Mouse (Mus musculus): ENCODE results near the gene Msrb2. TPM values are rescaled to one million over a fixed set of nuclear protein-coding genes. Genes with fewer than 3 reads are reported as not detected.

Gene Msrb2
- polyA plus RNA-seq (2015; fragmentation: Nextera tagmentation; extraction: Ambion mirVana), result 11.4 and 11.7 TPM in 2 replicates

DNA sequence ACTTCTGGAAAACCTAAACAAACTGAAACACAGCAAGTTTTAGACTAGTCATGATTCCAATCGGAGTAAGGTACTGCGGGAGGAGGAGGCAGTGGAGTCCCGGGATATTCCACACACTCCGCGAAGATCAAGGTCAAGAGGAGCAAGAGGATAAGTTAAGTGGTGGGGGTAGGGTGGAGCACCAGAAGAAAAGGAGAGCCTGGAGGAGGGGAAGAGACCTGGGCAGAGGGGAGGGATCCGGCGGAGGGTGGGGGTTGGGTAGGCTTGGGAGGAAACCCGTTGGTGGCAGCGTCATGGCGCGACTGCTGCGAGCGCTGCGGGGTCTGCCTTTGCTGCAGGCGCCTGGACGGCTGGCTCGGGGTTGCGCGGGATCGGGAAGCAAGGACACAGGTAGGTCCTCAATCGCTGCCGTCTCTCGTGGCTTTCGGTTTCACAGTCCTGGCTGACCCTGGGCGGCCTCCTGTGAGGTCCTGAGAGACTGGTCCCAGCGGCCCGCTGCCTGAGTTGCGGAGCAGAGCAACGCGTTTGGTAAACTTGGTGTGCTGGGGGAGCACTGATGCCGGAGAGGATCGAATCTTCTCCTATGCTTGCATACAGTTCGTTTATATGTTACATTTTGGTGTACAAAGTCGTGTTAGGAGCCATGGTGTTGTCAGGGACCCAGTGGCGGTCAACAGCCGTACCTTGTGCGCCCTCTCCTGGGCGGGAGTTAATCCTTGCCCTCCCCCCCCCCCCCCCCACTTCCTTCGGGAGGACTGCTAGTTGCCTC is at the start of gene Msrb2:
TSS of gene Msrb2 (plus strand) at position 51 of the 769 bp plus-strand sequence.
- no peaks in the 10 kb centered on the region for H3K36me3 ChIP-seq
- ATAC-seq (ENCODE audit: low read depth), result peak; percentile 85
- no peaks in the 10 kb centered on the region for H3K9me3 ChIP-seq
- no peaks in the 10 kb centered on the region for H3K4me1 ChIP-seq (replicated peaks)
- H3K4me2 ChIP-seq, result peak within 1 kb of the TSS; percentile 78
- H3K9ac ChIP-seq, result peak within 1 kb of the TSS; percentile 79
- peak within 1 kb of the TSS; percentile 68 for H3K4me3 ChIP-seq
- H3K27me3 ChIP-seq, result no peaks in the 10 kb centered on the region
- no peak within 1 kb of the TSS for H3K27ac ChIP-seq (replicated peaks)
- WGBS, result under 1% methylated on average over 39 of the region's 39 CpGs

GRCm38 (mm10) chr2:19322448-19322847 is 48.8 kb upstream of the Msrb2 start:
- Histone ChIP-seq H3K4me1 (replicated peaks) (no peaks in the 10 kb centered on the region), H3K27ac (replicated peaks) (no peak overlapping the region), H3K9me3 (no peaks in the 10 kb centered on the region), H3K4me2 (no peak overlapping the region), H3K36me3 (no peaks in the 10 kb centered on the region), H3K9ac (no peak overlapping the region), H3K27me3 (no peaks in the 10 kb centered on the region), H3K4me3 (no peak overlapping the region)
- ATAC-seq (ENCODE audit: low read depth), result no peak
- 70% methylated on average over 9 of the region's 9 CpGs for WGBS

- no peaks in the 10 kb centered on the region for H3K4me1 ChIP-seq (replicated peaks)
- H3K4me3 ChIP-seq, result no peak overlapping the region
- H3K4me2 ChIP-seq, result no peak overlapping the region
- no peaks in the 10 kb centered on the region for H3K27me3 ChIP-seq
- no peaks in the 10 kb centered on the region for H3K36me3 ChIP-seq
- no peak overlapping the region for H3K27ac ChIP-seq (replicated peaks)
- H3K9ac ChIP-seq, result no peak overlapping the region
- ATAC-seq (ENCODE audit: low read depth), result no peak
- 84% methylated on average over 1 of the region's 1 CpGs for WGBS
- no peaks in the 10 kb centered on the region for H3K9me3 ChIP-seq
Observed at GRCm38 (mm10) chr2:19326376-19326775, 44.9 kb upstream of the Msrb2 start.

DNA sequence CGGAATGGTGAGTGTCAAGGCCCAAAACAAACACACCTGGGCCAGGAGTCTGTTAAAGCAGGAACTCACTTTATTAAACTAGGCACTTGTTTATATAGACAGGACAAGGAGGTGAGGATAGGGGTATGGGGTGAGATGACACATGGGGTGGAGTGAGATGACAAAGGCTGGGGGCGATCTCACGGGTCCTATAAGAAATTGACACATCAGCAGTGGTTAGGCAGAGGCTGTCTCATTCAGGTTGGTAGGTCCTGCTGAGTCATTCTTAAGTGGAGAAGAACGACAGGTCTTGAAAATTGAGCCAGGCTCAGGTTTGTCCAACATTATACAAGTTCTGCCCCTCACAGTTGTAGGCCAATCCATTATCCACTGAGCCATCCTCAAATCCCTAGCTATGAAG is 43.4 kb upstream of the Msrb2 start:
- ATAC-seq (ENCODE audit: low read depth), result no peak
- no peak overlapping the region for H3K4me2 ChIP-seq
- H3K4me3 ChIP-seq, result no peak overlapping the region
- H3K9ac ChIP-seq, result no peak overlapping the region
- no peaks in the 10 kb centered on the region for H3K27me3 ChIP-seq
- no peaks in the 10 kb centered on the region for H3K9me3 ChIP-seq
- H3K4me1 ChIP-seq (replicated peaks), result no peaks in the 10 kb centered on the region
- no peak overlapping the region for H3K27ac ChIP-seq (replicated peaks)
- H3K36me3 ChIP-seq, result no peaks in the 10 kb centered on the region
- 86% methylated on average over 4 of the region's 4 CpGs for WGBS

DNA sequence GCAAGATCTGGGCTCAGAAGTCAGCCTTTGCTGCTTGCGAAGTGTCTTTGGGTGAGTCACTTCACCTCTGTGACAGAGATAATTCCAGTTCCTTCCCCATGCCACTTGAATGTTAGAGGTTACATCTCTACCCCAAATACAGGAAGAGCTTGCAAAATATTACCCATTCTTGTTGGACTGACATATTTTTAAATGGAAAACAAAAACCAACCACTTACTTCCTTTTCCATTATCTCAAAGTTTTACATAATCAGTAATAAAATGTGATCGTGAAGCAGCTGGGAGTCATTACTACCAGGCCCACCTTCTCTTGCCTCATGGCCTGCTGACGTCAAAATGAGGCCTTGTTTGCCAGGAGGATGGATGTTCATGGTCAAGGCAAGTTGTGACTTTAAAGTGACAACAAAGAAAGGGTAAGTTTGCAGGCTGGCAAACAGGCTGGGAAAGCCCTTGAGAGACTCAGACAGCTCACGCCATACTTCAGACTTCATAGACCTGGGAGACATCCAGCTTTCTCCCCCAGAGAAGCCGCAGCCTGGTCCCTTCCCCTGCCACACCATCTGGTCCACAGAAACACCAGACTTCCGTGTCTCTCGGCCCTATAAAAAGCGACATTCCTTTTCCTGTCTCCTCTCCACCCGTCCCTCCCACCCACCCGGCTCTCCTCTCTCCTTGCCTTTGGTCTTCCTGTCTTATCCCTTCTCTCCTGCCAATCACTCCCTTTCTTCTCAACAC is 27.2 kb upstream of the Msrb2 start:
- no peaks in the 10 kb centered on the region for H3K36me3 ChIP-seq
- no peak overlapping the region for H3K27ac ChIP-seq (replicated peaks)
- H3K4me2 ChIP-seq, result peak overlapping the region; percentile 27
- WGBS, result 43% methylated on average over 10 of the region's 10 CpGs
- H3K9ac ChIP-seq, result 0 out of 2 replicates have a peak overlapping the region, but pooled peaks have one; percentile 18
- H3K4me1 ChIP-seq (replicated peaks), result no peaks in the 10 kb centered on the region
- no peaks in the 10 kb centered on the region for H3K9me3 ChIP-seq
- peak overlapping the region; percentile 15; the same call in 1 of the 2 replicates for H3K4me3 ChIP-seq
- peak; percentile 44; the same call in 1 of the 2 replicates for ATAC-seq (ENCODE audit: low read depth)
- no peaks in the 10 kb centered on the region; the same call in 1 of the 2 replicates for H3K27me3 ChIP-seq

DNA sequence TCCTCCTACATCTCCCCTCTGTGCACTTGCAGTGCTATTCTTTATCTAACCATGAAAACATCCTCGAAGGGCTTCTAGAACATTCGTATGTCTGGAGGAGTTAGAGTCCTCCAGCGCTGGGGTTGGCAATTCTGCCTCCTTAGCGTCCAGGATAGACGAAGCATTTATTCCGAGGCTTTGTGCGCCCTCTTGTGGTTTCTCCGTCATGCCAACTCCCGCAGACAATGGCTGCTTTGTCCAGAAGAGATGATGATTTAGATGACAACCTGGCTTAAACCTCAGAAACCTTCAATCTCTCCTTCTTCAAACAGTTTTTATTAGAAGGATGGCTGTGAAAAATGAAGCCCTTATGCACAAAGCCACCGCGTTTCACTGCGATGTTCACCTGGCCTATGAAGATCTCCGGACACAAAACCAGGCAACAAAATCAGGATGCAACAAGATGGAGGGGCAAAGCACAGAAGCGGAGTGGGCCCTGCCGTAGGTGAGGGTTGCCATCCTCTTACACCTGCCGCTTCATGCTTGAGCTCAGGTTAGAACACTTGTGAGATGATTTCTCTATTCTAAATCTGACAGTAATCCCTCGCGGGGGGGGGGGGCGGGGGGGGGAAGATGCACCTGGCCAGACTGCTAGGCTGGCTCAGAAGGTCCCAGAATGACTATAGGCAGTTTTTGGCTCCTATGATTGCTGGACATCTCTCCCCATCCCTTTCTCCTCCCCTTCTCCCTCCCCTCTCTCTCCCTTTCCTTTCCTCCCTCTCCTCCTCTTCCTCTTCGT is 26.4 kb upstream of the Msrb2 start:
- Histone ChIP-seq H3K36me3 (no peaks in the 10 kb centered on the region), H3K9ac (peak overlapping the region; percentile 18; the same call in 1 of the 2 replicates), H3K4me1 (replicated peaks) (no peaks in the 10 kb centered on the region), H3K4me3 (peak overlapping the region; percentile 15), H3K9me3 (no peaks in the 10 kb centered on the region), H3K4me2 (peak overlapping the region; percentile 27), H3K27ac (replicated peaks) (no peak overlapping the region), H3K27me3 (no peaks in the 10 kb centered on the region; the same call in 1 of the 2 replicates)
- 29% methylated on average over 20 of the region's 20 CpGs for WGBS
- peak; percentile 95 for ATAC-seq (ENCODE audit: low read depth)

DNA sequence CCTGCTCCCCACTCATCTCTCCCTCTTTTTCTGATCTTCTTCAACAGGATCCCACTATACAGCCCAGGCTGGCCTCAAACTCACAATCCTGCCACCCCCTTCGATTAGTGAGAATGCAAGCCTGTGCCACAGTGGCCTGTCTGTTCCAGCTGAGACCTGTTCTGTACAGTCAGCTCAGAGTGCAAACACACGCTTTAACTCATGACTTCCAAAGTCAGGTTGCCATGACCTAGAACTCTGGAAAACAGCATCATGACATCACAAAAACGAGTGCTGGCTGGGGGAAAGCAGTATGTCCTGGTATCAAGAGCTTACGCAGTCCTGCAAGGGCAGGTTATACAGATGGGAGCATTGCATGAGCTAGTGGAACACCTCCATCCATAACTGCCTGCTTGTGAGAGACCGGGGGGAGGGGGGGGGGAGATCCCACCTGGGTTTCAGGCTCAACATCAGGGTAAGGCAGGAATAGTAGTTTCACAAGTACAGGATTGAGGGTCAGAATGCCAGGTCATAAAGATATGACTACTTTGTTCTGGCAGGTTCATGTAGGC is 25.8 kb upstream of the Msrb2 start:
- H3K4me3 ChIP-seq, result 0 out of 2 replicates have a peak overlapping the region, but pooled peaks have one; percentile 15
- H3K36me3 ChIP-seq, result no peaks in the 10 kb centered on the region
- H3K9me3 ChIP-seq, result no peaks in the 10 kb centered on the region
- H3K4me1 ChIP-seq (replicated peaks), result no peaks in the 10 kb centered on the region
- H3K27ac ChIP-seq (replicated peaks), result no peak overlapping the region
- peak overlapping the region; percentile 27 for H3K4me2 ChIP-seq
- H3K27me3 ChIP-seq, result no peaks in the 10 kb centered on the region; the same call in 1 of the 2 replicates
- WGBS, result 81% methylated on average over 5 of the region's 5 CpGs
- H3K9ac ChIP-seq, result 0 out of 2 replicates have a peak overlapping the region, but pooled peaks have one; percentile 18
- peak; percentile 55 for ATAC-seq (ENCODE audit: low read depth)

- 90% methylated on average over 3 of the region's 3 CpGs for WGBS
- H3K4me3 ChIP-seq, result no peak overlapping the region
- H3K4me1 ChIP-seq (replicated peaks), result no peaks in the 10 kb centered on the region
- no peak for ATAC-seq (ENCODE audit: low read depth)
- no peaks in the 10 kb centered on the region for H3K36me3 ChIP-seq
- H3K9ac ChIP-seq, result no peak overlapping the region
- no peak overlapping the region for H3K4me2 ChIP-seq
- H3K9me3 ChIP-seq, result no peaks in the 10 kb centered on the region
- no peaks in the 10 kb centered on the region; the same call in 1 of the 2 replicates for H3K27me3 ChIP-seq
- no peak overlapping the region for H3K27ac ChIP-seq (replicated peaks)
Observed at GRCm38 (mm10) chr2:19348454-19348853, 22.8 kb upstream of the Msrb2 start.

GRCm38 (mm10) chr2:19350167-19350566 is 21.1 kb upstream of the Msrb2 start:
- ATAC-seq (ENCODE audit: low read depth), result no peak
- no peaks in the 10 kb centered on the region for H3K9me3 ChIP-seq
- no peaks in the 10 kb centered on the region for H3K4me1 ChIP-seq (replicated peaks)
- no peaks in the 10 kb centered on the region for H3K36me3 ChIP-seq
- H3K27me3 ChIP-seq, result no peaks in the 10 kb centered on the region; the same call in 1 of the 2 replicates
- no peak overlapping the region for H3K4me3 ChIP-seq
- H3K9ac ChIP-seq, result no peak overlapping the region
- no peak overlapping the region for H3K27ac ChIP-seq (replicated peaks)
- no peak overlapping the region for H3K4me2 ChIP-seq
- WGBS, result 88% methylated on average over 5 of the region's 5 CpGs

- H3K9ac ChIP-seq, result no peak overlapping the region
- H3K27me3 ChIP-seq, result no peaks in the 10 kb centered on the region; the same call in 1 of the 2 replicates
- no peak for ATAC-seq (ENCODE audit: low read depth)
- no peaks in the 10 kb centered on the region for H3K36me3 ChIP-seq
- 82% methylated on average over 1 of the region's 1 CpGs for WGBS
- no peaks in the 10 kb centered on the region for H3K9me3 ChIP-seq
- no peak overlapping the region for H3K27ac ChIP-seq (replicated peaks)
- H3K4me1 ChIP-seq (replicated peaks), result no peaks in the 10 kb centered on the region
- H3K4me2 ChIP-seq, result no peak overlapping the region
- H3K4me3 ChIP-seq, result no peak overlapping the region
Observed at GRCm38 (mm10) chr2:19351615-19352253, 19.5 kb upstream of the Msrb2 start.

GRCm38 (mm10) chr2:19353158-19353557 is 18.1 kb upstream of the Msrb2 start:
- no peaks in the 10 kb centered on the region for H3K9me3 ChIP-seq
- no peak for ATAC-seq (ENCODE audit: low read depth)
- no peaks in the 10 kb centered on the region for H3K36me3 ChIP-seq
- no peaks in the 10 kb centered on the region; the same call in 1 of the 2 replicates for H3K27me3 ChIP-seq
- H3K4me3 ChIP-seq, result no peak overlapping the region
- H3K9ac ChIP-seq, result no peak overlapping the region
- H3K4me2 ChIP-seq, result no peak overlapping the region
- WGBS, result 91% methylated on average over 2 of the region's 2 CpGs
- no peak overlapping the region for H3K27ac ChIP-seq (replicated peaks)
- H3K4me1 ChIP-seq (replicated peaks), result no peaks in the 10 kb centered on the region

Measured in neural tube, embryonic 13.5 days (tissue).